Mouse (Mus musculus) bone marrow macrophage, adult 2 months (primary cell): ENCODE results near the gene Mmp8.

Experiments used
- CTCF ChIP-seq: IDR thresholded peaks from 2 replicates; pipeline ENCODE4 v1.5.1; 2012; ENCODE audit warnings: low read depth, mild to moderate bottlenecking, low read length, moderate library complexity
- POLR2A ChIP-seq: IDR thresholded peaks from 2 replicates; pipeline ENCODE4 v1.6.1; 2012; ENCODE audit warnings: mild to moderate bottlenecking, low read depth, low read length, borderline replicate concordance

- TF ChIP-seq CTCF, result no peak
- TF ChIP-seq POLR2A, result no peak
Observed at GRCm38 (mm10) chr9:7544923-7545457, 13.3 kb upstream of the Mmp8 start.
